Mouse (Mus musculus) megakaryocyte-erythroid progenitor cell, adult 5-6 weeks (primary cell): ENCODE results near the gene Car9. TPM values are rescaled to one million over a fixed set of nuclear protein-coding genes. Genes with fewer than 3 reads are reported as not detected.

ENCODE experiments used
- ATAC-seq: replicated peaks from 2 replicates; pipeline ENCODE4 v1.8.0; 2016; ENCODE audit warnings: mild to moderate bottlenecking, inconsistent platforms; ENCODE audit not compliant: severe bottlenecking, poor library complexity, low FRiP score, low TSS enrichment
- total RNA-seq, 2 experiments: library from RNA; stranded (forward) in 1 of 2; stranded (reverse) in 1 of 2; fragments of 200-1000, 215-1000 nt in 1 of 2; fragments of >200 nt in 1 of 2; fragmentation: Nextera tagmentation in 1 of 2; gene quantifications; 2 replicates each; pipeline ENCODE4 v1.2.3; 2014 to 2017

The Car9 gene
- total RNA-seq, 2 experiments from 2014 or later, result 2.1 to 11.8 TPM

DNA sequence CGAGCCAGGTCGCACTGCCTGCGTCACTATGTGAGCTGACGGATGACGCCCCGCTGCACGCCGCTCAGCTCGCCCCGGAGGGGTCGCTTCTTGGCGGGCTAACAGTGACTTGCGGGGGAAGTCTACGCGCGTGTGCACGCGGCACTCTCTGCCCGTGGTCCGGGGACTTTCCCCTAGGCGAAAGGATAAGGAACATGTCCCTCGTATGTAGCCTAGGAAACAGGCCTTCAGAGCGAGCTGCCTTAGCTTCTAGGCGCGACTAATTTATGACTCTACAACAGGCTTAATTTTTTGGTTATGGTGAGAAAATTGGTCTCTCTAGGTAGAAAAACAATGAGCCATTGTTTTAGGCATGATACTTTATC, 14.0 kb upstream of the Car9 start, which contains the start of gene Ccdc107:
Gene Ccdc107, plus strand, starts transcription at position 80 of the 365 bp plus-strand sequence.
- peak; percentile 90 for ATAC-seq

DNA sequence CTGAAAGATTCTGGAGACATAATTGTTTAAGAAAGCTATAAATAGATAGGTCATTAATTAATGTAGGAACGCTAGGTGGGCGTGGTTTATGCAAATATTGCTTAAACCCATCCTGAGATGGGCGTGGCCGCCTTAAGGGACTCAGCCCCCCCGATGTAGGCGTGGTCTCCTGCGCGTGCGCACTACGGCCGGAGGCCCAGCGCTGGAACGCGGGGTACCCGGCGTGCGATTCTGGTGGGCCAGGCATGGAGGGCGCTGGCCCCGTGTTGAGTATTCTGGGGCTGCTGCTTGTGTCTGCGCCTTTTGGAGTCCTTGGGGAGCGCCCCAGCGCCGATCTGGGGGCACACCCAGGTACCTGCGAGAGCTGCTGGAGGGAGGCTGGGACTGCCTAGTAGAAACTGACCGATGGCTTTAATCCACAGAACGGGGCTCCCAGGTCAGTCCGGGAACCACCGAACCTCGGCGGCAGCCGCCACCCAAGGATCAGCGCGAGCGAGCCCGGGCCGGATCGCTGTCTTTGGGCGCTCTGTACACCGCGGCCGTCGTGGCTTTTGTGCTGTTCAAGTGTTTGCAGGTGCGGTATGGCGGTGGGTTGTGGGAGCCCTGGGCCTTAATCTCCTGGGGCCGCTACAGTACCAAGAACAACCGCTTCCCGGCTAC, 13.4 kb upstream of the Car9 start:
- peak; percentile 72 for ATAC-seq

DNA sequence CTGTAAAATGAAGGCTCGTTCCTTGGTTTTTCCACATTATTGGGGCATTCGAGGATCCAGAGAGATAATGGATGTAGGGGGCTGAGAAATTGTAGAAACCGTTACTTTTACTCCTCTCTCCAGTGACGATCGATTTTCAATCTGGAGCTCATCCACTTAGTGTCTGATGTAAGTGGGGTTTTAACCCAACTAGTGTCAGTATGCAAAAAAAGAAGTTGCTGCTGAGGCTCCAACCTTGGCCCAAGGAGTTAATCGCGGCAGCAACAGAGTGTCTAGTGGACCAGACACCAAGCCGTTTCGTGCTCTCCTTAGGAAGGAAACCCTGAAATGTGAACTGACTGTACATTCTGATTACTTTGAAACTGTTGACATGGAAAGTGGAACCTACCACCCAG, 12.9 kb upstream of the Car9 start:
- no peak for ATAC-seq

GRCm38 (mm10) chr4:43496587-43496986, 10.2 kb upstream of the Car9 start:
- ATAC-seq, result no peak

DNA sequence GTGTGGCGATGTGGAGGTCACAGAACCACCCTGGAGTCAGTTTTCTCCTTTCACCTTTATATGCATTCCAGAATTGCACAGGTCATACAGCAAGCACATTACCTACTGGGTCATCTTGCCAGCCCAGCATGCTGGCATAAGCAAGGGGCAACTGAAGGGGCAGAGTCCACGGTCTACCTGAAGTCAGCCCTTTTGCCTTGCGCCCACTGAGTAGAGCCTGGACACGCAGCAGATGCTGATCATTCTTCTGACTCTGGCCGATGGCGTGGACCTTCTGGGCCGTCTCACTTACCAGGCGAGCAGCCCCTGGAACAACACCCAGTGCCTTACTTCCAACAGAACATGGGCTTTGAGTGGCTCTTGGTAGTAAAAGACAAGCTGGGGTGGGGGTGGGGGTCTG, 9.4 kb upstream of the Car9 start:
- ATAC-seq, result no peak

DNA sequence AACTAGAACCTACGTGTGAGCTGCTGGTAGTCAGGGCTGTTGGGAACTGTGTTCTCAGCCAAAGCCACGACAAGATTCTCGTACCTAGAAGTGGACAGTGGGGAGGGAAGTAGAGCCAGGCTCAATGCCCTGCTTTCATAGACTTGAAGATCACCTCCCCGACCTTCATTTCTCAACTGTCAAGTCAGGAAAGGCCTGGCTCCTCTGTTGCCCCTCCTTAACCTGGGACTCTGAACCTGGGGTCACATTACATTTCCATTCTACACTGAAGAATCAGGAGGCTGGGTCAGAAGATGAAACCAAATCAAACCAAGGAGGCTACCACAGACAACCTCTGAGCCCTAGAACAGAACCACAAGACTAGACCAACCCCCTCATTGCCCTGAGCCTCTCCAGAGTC, 8.8 kb upstream of the Car9 start:
- ATAC-seq, result no peak

DNA sequence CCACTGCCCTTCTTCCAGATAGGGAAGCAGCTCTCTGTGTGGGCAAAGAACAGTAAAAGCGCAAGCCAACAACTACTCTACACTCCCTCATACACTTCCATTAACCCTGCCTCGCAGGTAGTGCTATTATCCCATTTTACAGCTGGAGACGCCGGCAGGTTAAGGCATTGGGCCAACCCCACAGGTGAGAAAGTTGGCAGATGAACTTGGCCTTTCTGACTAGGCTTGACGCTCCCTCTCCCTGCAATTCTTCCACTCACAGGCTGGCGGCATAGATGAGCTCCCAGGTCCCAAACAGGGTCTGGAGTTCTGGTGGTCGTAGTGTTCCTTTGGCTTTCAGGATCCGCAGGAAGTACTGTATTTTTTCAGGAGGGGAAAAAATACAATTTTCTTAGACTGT, 7.8 kb upstream of the Car9 start:
- ATAC-seq, result peak; percentile 50; the same call in 1 of the 2 replicates

DNA sequence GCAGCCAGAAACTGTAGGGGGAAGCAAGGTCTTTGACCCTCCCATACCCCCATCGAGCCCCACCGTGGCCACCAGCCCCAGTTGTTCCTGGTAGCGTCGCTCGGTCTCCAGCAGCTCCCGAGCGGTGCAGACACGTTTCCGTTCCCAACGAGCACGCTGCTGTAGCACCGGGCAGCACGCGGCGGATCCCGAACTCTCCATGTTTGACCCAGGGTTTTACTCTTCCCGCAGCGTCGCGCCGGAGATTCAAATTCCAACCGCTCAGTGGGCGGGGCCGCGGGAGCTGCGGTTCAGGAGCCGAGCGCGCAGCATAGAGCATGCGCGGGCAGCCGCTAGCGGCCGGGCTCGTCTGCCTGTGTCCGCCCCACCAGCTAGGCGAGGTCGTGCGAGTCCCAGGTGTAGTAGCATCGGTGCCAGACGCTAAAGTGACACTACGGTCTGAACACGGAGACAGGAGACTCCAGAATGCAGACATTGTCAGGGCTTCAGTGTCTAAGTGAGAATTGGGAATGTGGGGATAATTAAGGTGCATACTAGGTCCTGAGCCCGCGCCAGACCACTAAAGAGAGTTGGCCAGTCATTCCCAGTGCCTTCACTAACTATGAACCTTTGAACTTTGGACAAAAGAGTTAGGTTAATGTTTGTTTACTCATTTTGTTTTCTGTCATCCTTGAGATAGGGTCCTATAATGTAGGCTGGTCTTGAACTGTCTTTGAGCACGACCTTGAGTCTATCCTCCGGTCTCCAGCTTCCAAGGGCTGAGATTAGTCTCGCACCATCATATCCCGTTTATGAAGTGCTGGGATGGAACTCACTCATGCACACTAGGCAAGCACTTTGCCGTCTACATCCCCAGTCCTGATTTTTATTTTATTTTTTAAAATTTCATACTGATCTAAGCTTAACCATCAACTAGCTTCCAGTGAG, 7.1 kb upstream of the Car9 start, which contains the start of gene Arhgef39:
Gene Arhgef39, minus strand, starts transcription at position 289 of the 927 bp plus-strand sequence.
- peak; percentile 71 for ATAC-seq

DNA sequence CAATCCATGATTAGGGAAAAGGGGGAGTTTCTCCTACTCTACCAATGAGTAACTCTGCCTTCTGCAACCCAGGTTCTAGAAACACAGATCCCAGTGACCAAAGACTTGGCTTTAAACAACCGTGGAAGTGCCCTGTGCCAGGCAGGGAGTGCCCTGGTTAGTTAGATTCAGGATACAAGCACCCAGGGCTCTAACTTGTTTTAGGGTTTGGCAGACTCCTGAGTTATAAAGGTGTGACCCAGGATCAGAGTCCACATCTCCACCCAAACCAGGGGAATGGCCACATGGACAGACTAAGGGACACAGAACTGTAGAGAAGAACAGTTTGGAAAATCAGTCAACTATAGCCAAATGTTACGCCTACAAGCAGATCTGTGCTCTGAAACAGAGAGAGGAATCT, 3.7 kb upstream of the Car9 start:
- no peak for ATAC-seq

- no peak for ATAC-seq
Observed at GRCm38 (mm10) chr4:43503506-43503905, 3.3 kb upstream of the Car9 start.

- ATAC-seq, result no peak
Observed at GRCm38 (mm10) chr4:43504269-43504668, 2.5 kb upstream of the Car9 start.

DNA sequence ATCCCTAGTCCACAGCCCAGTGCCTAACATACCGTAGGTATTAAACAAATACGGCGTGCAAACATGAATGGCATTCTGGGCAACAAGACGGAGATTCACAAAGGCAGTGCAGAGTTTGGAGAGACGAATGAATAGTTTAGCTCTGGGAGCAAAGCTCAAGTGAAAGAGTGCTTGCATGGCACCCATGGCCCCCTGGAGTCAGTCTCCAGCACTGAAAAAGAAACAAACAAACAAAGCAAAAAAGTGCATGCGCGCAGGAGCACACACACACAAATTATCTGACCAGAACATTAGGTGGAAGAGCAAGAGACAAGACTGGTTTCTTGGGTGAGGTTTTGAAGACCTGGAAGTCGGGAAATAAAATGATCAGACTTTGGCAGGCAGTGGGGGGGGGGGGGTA, 692 bp upstream of the Car9 start:
- ATAC-seq, result no peak

DNA sequence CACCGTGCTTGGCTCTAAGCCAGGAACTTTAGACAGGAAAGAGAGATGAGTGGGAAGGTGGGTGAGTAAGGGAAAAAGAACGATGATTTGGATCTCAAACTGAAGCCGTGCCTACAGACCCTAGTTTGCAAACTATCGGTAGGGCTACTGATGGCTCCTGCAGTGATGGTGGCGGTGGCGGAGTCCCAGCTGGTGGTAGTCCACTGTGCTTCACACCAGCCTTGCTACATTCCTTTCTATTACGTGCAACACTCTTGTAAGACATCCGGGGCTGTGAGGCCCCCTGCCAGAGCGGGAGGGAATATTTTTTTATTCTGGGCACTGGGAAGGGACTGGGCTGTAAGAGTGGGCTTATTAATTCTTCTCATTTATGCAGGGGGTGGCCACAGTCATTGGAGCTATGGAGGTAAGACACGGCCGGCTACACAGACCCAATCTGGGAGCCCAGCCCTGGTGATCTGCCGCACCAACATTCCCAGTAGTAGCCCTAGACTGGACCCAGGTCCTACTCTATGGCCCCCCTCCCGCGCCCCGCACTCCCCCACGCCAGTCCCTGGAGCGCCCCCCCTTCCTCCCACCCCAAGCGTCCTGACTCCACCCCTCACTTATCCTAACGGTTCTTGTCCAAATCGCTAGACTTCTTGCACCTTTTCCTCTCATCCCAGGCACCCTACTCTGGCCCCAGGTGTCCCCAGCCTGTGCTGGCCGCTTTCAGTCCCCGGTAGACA, 1.3 kb downstream of the Car9 start:
- peak; percentile 38; the same call in 1 of the 2 replicates for ATAC-seq

GRCm38 (mm10) chr4:43508666-43508997, 1.9 kb downstream of the Car9 start:
- ATAC-seq, result peak; percentile 95

DNA sequence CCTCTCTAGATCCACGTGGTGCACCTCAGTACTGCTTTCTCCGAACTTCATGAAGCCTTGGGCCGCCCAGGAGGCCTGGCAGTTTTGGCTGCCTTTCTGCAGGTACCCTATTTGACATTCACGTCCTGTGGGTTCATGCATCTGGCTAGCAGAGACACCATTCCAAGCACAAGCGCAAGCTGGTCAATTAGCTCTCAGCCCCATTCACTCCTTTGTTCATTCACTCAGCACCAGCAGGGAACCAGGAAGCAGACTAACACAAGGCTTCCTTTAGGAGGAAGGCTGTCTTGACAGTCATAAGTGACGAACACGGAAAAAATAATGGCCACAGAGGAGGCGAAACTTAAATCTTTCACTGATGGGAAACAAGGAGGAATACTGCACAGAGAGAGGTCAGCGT, 2.3 kb downstream of the Car9 start:
- ATAC-seq, result no peak

- no peak for ATAC-seq
Observed at GRCm38 (mm10) chr4:43511675-43512454, 5.1 kb downstream of the Car9 start.

DNA sequence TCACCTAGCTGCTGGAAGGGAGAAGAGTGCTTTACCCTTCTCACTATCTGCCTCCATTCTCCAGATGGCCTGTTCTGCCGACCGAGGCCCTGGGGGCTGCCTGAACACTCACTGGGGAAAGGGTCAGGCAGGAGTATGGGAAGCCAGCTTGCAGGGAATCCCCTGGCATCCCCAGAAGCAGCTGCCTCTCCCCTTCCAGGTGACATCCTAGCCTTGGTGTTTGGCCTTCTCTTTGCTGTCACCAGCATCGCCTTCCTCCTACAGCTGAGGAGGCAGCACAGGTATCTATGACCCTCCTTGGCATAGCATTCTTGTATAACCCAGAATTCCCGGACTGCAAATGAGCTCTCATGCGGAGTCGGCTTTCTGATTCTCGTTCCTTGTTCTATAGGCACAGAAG, 5.9 kb downstream of the Car9 start:
- ATAC-seq, result no peak

DNA sequence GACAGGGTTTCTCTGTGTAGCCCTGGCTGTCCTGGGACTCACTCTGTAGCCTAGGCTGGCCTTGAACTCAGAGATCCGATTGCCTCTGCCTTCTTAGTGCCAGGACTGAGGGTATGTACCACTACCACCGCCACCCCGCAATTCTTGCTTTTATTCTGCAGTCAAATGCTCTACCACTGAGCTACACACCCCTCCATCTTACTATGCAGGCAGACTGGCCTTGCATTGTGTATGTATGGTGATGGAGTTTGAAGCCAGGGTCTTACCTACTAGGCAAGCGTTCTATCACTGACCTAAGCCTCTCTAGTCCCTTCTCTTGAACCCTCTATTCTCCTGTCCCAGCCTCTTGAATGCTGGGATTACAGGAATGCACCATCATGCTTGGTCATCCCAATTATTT, 6.5 kb downstream of the Car9 start:
- no peak for ATAC-seq

- no peak for ATAC-seq
Observed at GRCm38 (mm10) chr4:43513791-43514190, 7.0 kb downstream of the Car9 start.
